Mouse (Mus musculus): ENCODE measurements around the gene Evpl. TPM values are rescaled to one million over a fixed set of nuclear protein-coding genes. Genes with fewer than 3 reads are reported as not detected.
"Not testable (repeated sequence)": the region's sequence is repeated elsewhere in the genome, so short reads cannot be mapped to it uniquely, and the experiment has no call there.

The Evpl gene
- total RNA-seq (2021): under 1 TPM; 0.26 to 0.59 TPM

DNA sequence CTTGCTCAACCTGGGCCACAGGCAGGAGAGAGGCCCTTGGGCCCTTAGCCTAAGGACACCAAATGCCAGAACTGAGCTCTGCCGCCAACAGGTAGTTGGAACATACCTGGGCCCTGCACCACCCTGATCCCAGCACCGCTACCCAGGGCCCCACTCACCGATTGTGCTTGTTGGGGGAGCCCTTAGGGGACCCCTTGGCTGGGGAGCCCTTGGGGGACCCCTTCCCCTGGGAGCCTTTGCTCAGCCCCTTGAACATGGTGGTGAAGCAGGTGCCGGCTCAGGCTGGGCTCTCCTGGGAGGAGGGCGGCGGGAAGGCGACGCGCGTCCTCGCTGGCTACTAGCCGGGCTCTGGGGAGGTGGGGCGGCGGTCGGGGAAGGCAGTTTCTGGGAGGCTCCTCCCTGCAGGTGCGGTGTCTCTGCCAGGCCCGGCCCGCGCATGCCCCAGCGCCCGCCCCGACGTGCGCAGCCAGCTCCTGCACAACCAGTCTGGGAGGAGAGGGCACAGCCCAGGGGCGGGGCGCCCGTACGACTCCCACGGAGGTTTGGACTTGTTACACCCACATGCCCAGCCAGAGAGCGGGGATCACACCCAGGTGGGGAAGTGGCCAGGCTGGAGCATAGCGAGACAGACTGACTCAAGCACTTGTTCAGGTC lies at the start of gene Evpl:
Gene Evpl, minus strand, starts transcription at position 336 of the 654 bp plus-strand sequence.
- no peak for DNase-seq (ENCODE audit: extremely low spot score in 1 of 2, low spot score in 1 of 2)

DNA sequence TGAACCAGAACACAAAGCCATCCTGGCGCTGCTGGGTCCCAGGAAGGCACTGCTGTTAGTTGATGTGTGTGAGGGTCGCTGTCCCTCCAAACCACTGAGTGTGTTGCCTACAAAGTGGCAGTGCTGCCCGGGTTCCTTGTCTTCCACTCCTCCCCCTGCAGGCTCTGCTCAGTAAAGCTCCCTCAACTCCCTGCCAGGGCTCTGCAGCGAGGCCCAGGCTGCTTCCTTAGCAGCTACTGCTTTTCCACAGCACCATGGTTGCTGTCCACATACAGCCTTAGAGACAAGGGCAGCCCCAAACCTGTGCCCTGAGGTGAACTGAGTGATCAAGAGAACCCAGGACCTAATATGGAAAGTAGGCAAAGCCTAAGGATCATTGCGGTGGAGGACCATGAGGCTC lies 49.5 kb upstream of the Evpl start:
- no peak for DNase-seq (ENCODE audit: extremely low spot score in 1 of 2, low spot score in 1 of 2)

- DNase-seq (ENCODE audit: extremely low spot score in 1 of 2, low spot score in 1 of 2): no peak
These were observed 47.9 kb upstream of the Evpl start for GRCm38 (mm10) chr11:116285770-116286191.

DNA sequence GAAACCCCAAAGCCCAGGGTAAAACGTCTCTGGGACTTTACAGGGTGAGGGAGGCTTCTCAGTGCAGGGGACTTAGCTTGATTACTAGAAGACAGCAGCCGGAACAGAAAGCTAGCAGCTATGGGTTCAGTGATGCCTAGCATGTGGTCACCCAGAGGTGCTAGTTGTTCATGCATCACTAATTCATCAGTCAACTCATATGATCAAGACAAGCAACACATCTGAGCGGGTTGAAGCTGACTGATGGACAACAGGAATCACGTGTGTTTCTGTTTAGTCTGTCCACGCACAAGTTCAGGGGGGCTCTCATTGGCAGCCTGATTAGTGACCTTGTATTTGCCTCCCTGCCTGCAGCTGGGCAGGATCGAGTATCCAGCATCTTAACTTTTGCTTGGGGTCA lies 46.1 kb upstream of the Evpl start:
- DNase-seq (ENCODE audit: extremely low spot score in 1 of 2, low spot score in 1 of 2): no peak

DNA sequence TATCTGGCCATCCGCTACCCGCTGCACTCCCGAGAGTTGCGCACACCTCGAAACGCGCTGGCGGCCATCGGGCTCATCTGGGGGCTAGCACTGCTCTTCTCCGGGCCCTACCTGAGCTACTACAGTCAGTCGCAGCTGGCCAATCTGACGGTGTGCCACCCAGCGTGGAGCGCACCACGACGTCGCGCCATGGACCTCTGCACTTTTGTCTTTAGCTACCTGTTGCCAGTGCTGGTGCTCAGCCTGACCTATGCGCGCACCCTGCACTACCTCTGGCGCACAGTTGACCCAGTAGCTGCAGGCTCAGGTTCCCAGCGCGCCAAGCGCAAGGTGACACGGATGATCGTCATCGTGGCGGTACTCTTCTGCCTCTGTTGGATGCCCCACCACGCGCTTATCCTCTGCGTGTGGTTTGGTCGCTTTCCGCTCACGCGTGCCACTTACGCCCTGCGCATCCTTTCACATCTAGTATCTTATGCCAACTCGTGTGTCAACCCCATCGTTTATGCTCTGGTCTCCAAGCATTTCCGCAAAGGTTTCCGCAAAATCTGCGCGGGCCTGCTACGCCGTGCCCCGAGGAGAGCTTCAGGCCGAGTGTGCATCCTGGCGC lies 45.1 kb upstream of the Evpl start:
- DNase-seq (ENCODE audit: extremely low spot score in 1 of 2, low spot score in 1 of 2): no peak

DNA sequence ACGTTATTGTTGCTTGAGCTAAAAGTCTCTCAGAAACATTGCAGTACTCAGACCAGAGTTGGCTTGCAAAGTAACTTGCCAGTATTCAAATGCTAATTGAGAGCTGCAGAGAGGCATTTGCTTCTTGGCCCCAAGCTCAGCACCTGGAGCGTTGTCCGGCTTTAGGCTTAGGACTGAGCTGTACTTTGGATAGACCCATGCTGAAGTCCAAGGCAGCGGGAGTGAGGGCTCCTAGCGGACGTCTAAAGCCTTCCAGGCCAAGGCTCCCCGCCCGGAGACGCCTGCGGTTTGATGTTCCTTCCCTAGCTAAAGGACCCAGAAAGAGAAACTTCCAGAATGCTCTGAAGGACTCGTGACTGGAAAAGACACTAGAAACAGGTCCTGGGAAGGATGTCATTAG lies 44.2 kb upstream of the Evpl start:
- no peak for DNase-seq (ENCODE audit: extremely low spot score in 1 of 2, low spot score in 1 of 2)

- DNase-seq (ENCODE audit: extremely low spot score in 1 of 2, low spot score in 1 of 2): no peak
These were observed 43.8 kb upstream of the Evpl start for GRCm38 (mm10) chr11:116281671-116282070.

DNA sequence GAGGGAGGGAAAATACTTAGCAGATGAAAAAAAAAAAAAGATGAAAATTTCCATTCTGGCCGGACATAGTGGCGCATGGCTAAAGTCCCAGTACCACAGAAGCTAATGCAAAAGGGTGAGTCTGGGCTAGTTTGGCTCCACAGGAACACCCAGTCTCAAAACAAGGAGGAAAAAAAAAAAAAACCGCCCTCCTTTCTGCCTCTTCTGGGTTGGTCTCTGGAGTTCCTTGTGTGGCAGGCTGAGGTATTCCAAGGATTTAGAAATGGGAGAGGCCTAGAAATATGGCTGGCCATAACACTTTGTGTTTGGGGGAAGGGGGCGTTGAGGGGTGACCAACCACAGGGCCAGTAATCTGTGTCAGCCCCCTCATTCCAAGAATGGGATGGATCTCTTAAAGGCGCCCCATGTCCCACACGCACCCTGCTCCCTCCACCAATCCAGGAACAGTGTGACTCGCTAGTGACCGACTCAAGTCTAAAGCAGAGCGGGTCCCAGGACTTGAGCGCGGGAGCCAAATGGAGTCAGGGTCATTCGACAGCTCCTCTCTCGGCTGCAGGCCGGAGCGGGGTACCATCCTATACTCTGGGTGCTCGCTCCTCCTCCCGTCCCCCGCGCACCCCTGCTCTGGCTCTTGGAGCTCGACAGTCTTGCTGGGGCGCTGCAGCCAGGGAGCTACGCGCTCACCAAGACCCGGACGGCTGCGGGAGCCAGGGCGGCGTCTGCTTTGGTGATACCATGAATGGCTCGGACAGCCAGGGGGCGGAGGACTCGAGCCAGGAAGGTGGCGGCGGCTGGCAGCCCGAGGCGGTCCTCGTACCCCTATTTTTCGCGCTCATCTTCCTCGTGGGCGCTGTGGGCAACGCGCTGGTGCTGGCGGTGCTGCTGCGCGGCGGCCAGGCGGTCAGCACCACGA lies 43.1 kb upstream of the Evpl start, which contains the start of gene Galr2:
Gene Galr2, plus strand, starts transcription at position 189 of the 913 bp plus-strand sequence.
- no peak for DNase-seq (ENCODE audit: extremely low spot score in 1 of 2, low spot score in 1 of 2)

- not testable (repeated sequence) for DNase-seq (ENCODE audit: extremely low spot score in 1 of 2, low spot score in 1 of 2)
These were observed 39.3 kb upstream of the Evpl start for GRCm38 (mm10) chr11:116277184-116277583.

DNA sequence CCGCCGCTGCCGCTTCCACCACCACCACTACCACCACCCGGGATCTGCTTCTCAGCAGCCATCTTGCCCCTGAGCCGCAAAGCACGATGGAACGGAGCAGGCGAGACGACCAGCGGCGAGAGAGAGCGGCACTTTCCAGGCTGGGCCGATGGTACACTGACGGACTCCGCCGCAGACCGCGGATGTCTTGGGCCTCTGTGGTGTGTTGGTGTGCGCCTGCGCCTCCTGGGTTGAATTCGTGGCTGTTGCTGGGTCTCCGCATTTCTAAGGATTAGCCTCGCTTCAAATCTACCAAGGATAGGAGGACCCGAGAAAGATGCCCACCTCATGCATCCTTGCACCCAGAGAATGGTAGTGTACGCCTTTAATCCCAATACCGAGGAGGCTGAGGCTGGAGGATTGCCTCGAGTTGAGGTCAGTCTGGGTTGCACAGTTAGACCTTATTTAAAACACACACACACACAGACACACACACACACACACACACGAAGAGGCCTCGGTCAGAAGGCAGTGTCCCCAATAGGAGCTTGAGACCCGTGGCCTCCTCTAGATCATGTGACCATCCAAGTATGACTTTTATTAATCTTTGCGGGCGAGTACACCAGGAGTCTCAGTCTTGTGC lies 36.3 kb upstream of the Evpl start, which contains the start of gene Srp68:
Gene Srp68, minus strand, starts transcription at position 173 of the 622 bp plus-strand sequence.
- DNase-seq (ENCODE audit: extremely low spot score in 1 of 2, low spot score in 1 of 2): peak; percentile 90 to 94

DNA sequence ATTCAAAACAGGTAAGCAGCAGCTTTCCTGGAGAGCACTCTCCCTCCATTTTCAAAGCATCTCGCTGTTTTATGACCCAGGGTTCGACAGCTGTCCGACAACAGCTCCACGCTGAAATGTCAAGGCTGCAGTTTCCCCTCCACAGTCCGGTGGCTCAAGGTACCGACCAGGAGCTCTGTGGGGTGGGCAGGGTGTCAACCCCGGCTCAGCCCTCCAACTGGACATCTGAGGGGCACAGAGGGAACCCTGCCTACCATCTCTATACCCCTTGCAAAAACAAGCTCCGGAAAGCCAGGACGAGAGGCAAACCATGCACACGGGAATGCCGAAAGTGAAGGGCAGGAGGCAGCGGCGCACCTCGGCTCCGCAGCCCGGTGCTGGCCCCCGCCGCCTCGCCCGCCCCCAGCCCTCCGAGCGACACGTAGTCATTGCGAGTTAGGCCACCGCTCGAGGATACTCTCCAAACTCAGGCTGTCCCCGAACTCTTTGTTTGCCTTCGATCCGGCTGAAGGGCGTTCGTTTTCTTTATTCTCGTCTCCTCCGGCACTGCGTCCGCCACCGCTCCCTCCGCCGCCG lies 35.7 kb upstream of the Evpl start:
- DNase-seq (ENCODE audit: extremely low spot score in 1 of 2, low spot score in 1 of 2): no peak

GRCm38 (mm10) chr11:116272589-116273468 lies 35.0 kb upstream of the Evpl start:
- DNase-seq (ENCODE audit: extremely low spot score in 1 of 2, low spot score in 1 of 2): no peak

DNA sequence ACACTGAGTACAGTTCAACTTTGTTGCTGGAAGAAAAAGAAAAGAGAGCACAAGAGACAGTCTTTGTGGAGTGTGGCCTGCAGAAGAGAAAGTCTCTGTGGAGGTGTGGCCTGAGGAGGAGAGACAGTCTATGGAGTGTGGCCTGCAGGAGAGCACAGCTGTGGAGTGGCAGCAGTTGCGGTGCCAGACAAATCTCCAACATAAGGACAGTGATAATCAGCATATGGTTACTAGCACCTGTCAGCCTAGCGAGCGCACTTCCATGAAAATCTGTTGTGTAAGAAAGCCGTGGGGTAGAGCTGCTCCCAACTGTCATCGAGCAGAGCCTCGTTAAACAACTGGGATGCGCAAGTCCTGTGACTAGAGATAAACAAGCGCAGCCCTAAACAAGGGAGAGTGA lies 31.7 kb upstream of the Evpl start:
- no peak for DNase-seq (ENCODE audit: extremely low spot score in 1 of 2, low spot score in 1 of 2)

- no peak for DNase-seq (ENCODE audit: extremely low spot score in 1 of 2, low spot score in 1 of 2)
These were observed 30.4 kb upstream of the Evpl start for GRCm38 (mm10) chr11:116268313-116268712.

GRCm38 (mm10) chr11:116267637-116268036 lies 29.8 kb upstream of the Evpl start:
- no peak for DNase-seq (ENCODE audit: extremely low spot score in 1 of 2, low spot score in 1 of 2)

DNA sequence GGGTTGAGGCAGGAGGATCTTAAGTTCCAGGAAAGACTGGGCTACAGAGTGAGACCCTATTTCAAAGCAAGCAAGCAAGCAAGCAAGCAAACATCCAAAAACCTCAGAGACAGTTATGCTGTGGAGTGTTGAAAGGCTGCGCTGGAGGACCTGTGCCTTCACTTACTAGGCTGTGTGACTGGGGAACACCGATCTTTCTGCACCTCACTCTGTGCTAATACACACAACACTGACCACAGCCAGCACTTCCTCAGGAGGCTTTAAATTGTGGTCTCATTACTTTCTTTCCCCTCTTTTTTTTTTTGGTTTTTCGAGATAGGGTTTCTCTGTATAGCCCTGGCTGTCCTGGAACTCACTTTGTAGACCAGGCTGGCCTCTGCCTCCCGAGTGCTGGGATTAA lies 28.0 kb upstream of the Evpl start:
- no peak for DNase-seq (ENCODE audit: extremely low spot score in 1 of 2, low spot score in 1 of 2)

GRCm38 (mm10) chr11:116265352-116265751 lies 27.5 kb upstream of the Evpl start:
- no peak for DNase-seq (ENCODE audit: extremely low spot score in 1 of 2, low spot score in 1 of 2)

GRCm38 (mm10) chr11:116260259-116260658 lies 22.4 kb upstream of the Evpl start:
- DNase-seq (ENCODE audit: extremely low spot score in 1 of 2, low spot score in 1 of 2): no peak

DNA sequence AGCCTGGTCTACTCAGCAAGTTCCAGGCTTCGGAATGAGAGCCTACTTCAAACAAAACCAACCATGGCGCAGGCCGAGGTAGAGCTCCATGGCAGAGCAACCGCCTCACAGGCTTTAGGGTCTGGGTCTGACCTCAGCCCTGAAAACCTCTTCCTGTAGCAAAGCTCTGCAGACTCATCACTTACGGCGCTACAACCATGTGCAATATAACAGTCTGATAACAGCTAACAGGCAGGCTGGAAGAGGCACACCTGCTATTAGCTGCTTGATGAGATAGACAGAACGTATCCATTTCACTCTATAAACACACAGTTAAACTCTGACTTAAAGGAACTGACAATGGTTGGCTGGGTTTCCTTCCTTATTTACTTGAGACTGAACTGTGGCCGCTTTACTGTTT lies 21.6 kb upstream of the Evpl start:
- DNase-seq (ENCODE audit: extremely low spot score in 1 of 2, low spot score in 1 of 2): no peak
